Mouse (Mus musculus): Measurements from ENCODE around the gene Bach1.
A peak's percentile ranks its signal among the peaks of the same experiment; 100 is the strongest.

Gene Bach1

DNA sequence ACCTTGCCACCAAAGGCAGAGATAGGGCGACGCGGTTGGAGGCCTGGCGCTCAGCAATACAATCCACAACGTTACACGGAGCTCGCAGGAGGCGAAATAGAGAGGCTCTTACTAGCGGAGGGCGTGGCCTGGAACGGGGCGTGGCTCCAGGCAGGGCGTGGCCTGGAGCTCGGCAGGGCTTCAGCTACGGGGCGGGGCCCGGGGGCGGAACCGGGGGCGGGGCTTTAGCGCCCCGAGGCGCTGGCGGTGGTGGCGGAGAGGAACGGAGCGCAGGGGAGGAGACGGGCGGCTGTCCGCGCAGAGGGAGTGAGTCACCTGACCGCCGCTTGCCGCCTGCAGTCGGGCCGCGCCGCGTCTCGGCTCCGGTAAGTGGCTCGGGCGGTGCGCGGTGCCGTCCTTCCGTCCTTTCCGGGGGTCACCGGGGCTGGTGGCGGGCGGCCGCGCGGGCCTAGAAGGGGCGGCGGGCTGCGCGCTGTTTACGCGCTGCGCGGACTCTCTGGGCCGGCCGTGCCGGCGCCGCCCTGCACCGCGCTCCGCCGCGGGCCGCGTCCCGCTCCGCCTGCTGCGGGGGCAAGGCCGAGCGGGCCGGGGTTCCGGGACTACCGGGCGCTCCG is at the start of gene Bach1:
TSS of gene Bach1 (plus strand) at position 254 of the 614 bp plus-strand sequence.
- DNase-seq (ENCODE audit: inconsistent age in 2 of 2, low spot score in 1 of 2): peak; percentile 95 to 98

DNA sequence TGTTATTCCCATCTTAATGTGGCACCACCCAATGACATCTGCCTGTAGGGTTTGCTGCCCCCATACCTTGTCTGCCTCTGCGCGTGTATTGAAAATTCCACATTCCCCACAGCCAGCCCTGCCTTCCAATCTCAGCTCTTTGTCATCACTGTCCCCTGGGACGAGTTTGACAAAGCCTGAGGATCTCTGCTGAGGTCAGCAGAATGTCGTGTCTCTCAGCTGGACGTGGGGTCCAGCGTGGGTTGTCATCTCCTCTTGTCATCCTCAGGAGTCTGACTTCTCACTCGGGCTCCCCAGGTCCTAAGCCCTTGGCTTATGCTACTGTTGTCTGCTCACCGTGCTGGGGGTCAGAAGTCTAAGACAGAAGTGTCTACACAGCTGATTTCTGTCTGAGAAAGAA is 46.4 kb upstream of the Bach1 start:
- DNase-seq (ENCODE audit: inconsistent age in 2 of 2, low spot score in 1 of 2): no peak

DNA sequence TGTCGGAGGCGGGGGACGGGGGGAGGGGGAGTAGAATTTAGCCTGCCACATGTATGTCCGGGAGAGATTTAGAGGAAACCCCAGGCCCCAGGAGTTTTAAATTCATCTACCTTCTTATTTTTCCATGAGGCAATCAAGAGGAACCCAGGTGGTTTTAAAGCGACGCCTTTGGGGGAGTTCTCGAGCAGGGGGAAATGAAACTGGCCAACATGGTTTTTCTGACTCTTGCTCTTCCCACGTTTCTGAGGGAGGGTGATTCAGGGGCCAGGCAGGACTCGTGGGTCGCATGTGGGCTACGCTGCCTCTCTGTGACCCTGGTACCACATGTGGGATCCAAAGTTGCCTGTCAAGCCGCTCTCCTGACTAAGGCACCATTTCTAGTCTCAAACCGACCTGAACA is 45.8 kb upstream of the Bach1 start:
- no peak for DNase-seq (ENCODE audit: inconsistent age in 2 of 2, low spot score in 1 of 2)

DNA sequence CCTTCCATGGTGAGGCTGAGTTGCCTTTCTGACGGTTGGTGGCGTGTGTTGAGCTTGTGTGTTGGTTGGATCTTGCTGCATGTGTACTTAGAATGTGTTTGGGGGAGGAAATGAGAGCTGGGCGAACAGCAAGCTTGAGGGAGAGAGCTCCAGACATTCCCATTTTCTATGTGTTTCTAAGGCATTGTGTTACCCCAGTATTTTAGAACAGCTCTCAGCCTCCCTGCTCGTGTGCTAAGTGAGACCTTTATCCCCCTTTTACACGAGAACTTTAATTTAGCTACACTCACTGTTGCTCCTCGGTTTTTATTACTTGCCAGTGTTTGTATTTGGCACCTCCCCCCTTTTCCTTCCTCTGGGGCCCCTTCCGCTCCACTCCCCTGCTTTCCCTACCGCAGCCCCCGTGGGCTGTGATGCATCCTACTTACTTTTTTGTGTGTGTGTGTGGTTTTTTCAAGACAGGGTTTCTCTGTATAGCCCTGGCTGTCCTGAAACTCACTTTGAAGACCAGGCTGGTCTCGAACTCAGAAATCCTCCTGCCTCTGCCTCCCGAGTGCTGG is 44.6 kb upstream of the Bach1 start:
- no peak for DNase-seq (ENCODE audit: inconsistent age in 2 of 2, low spot score in 1 of 2)

DNA sequence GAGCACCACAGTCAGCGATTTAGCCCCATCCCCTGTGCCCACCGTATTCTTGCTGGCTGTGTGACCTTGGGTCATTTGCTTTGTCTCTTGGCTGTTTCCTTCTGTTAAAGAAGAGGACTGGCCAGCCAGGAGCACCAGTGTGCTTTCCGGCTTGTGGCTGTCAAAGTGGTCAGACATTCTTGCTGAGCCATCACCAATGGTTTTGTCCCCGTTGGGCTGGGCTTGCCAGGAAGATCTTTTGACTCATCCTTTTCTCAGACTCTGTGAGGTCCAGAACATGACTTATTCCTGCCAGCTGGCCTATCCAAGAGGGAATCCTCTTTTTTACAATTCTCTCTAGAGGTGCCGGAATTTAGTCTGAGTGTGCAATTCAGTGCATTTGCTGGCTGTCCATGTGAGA is 43.7 kb upstream of the Bach1 start:
- DNase-seq (ENCODE audit: inconsistent age in 2 of 2, low spot score in 1 of 2): peak in 1 of 2 experiments; percentile 57

DNA sequence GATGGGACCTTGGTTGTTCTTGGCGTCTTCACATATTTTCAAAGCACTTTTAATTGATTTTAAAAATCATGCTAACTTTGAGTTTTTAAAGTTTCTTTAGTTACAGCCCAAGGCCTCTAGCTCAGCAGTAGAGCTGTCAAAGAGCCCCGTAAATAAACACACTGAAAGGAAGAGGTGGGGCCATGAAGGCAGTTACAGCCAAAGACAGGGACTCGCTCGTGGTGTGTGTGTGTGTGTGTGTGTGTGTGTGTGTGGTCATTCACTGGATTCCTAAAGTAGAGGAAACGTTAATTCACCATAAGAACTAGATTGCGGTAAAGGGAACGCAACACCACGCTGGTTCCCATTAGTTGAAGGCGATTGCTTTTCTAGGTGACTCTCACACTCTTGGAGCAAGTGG is 43.2 kb upstream of the Bach1 start:
- no peak for DNase-seq (ENCODE audit: inconsistent age in 2 of 2, low spot score in 1 of 2)

DNA sequence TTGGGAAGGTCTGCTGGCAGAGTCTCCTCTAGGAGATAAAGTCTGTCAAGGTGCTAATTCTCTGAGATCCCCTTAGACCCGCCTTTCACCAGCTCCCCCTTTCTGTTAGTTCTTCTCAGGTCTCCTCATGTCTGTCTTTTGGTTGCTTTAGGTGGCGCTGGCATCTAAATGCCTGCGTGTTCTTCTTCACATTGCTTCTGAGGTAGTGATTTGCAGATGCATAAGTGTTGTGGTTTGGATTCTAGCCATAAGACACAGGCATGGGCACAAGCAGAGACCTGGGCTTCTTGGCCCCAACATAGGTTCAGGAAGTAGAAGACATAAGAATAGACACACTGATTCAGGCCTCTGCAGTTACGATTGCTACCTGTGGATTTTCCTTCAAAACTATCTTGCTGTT is 42.0 kb upstream of the Bach1 start:
- no peak for DNase-seq (ENCODE audit: inconsistent age in 2 of 2, low spot score in 1 of 2)

DNA sequence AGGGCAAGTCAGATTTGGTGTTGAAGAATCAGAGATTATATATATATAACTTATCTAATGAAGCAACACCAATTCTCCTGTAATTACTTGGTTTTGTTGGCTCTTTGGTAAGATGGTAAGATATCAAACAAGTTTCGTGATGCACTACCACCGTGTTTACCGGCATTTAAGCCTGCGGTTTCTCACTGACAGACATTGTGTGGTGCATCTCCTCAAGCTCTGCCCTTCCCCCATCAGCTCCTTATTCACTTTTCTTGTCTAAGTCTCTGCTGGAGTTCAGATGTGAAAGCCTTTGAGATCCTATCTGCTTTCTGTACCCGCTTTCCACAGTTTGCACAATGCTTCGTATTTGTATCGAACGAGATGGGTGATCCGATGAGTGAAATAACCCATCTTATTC is 41.5 kb upstream of the Bach1 start:
- no peak for DNase-seq (ENCODE audit: inconsistent age in 2 of 2, low spot score in 1 of 2)

DNA sequence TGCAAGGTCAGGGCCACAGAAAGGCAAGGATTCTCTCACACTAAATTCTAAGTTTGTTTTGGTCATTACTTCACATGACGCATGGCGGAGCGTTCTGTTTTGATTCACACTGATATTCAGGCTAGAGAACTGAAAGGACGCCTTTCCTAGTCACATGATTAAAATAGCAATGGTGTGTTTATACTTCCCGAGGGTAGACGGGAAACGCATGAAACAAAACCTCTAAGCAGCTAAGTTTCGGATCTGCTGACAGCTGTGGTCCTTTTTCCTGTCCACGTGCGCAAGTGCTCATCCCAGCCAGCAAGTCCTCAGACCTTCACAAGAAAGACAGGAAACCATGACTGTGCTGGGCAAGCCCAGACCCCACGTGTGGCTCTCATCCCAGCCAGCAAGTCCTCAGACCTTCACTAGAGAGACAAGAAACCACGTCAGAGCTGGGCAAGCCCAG is 37.7 kb upstream of the Bach1 start:
- peak; percentile 48 to 73 for DNase-seq (ENCODE audit: inconsistent age in 2 of 2, low spot score in 1 of 2)

DNA sequence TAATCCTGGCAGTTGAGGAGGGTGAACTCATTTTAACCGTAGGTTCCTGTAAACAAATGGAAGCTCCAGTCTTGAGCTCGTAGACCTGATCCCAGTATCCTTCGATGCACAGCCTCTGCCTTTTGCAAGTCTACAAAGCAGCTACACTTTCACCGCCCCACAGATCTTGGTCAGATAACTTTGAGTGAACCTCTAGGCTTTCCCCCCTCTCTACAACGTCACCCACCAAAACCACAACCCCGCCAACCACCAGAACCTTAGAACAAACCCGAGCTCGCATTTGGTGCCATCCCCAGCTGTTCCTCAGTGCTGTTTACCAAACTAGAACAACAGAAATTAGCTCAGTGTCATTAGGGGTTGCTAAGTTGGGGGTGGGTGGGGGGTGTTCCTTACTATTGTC is 37.1 kb upstream of the Bach1 start:
- DNase-seq (ENCODE audit: inconsistent age in 2 of 2, low spot score in 1 of 2): no peak

DNA sequence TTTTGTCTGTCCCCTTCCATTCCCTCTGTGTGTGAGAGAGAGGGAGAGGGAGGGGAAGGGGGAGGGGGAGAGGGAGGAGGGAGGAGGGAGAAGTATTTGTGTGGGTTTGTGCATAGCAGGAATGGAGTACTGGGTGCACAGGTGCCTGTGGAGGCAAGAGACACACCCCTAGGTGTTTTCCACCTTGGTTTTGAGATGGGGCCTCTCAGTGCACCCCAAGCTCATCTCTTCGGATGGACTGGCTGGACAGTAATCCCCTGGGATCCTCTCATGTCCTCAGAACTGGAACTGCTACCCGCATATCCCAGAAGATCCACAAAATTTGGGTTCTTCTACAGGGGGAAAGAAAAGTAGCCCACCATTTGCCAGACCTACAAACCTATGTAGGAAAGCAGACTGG is 36.2 kb upstream of the Bach1 start:
- DNase-seq (ENCODE audit: inconsistent age in 2 of 2, low spot score in 1 of 2): no peak

DNA sequence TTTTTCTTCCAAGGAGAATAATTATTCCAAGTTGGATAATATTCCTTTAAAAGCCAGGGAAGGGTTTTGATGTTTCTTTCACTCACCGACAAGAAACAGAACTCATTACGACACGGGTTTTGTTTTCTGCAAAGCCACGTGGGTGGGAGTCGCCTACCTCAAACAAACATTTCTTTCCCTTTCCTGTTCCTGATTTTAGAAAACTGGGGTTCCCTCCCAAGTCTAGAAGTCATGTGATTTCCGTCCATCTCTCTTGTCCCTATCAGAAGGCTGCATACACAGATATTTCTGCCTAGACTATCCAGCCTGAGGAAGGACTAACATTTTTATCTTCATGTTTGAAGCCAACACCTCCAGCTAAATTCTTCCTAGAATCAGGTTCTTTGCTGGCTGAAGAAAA is 34.9 kb upstream of the Bach1 start:
- peak; percentile 26 to 62 for DNase-seq (ENCODE audit: inconsistent age in 2 of 2, low spot score in 1 of 2)

DNA sequence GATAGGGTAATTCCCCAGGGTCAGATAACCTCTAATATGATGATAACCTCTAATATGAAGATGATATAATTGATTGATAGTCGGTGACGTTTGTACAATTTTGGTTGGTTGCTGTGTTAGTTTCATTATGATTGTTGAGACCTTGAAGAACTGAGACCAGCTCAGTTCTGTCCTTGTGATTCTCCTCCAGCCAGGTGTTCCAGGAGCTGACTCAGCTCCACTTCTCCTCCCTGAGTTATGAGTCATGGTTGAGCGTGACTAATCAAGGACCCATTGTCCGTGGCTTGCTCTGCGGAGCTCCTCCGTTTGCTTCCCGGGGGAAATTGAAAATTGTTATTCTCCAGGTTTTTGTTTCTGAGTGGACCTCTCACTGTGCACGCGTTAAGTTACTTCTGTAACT is 33.5 kb upstream of the Bach1 start:
- DNase-seq (ENCODE audit: inconsistent age in 2 of 2, low spot score in 1 of 2): peak; percentile 74 to 91

DNA sequence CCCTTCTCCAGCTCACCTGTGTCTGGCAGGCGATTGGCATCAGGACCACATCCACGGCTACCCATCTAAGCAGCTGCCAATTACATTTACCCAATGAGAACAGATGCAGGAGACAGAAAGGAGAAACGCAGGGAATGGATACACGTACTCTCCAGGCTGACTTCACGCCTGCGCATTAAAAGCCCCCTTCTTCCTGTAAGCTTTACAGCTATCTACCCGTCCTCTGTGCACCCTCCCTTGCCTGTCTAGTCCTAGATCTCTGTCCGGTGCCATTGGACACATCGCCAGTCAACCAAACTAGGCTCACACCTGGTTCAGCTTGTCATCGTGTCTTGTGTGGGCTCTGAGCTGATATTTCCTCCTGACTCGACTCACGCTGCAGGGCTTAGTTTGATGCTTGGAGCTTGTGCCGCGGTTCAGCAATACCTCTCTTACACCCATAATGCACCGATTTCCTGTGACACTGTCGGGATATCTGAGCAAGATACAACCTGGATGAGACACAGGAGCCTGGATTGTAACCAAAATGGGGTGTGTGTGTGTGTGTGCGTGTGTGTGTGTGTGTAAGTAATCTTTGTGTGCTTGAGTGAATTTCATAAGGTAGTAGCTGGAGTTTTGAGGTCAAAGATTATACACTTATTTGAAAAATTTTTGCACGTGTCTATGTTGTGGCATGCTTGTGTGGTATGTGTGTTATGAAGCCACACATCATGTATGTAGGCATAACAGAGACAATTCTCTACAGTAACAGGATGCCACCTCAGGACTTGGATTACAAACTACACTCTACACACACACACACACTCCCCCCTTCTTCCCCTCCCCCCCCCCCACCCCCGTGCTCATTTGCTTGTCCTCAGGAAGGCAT is 32.8 kb upstream of the Bach1 start:
- no peak for DNase-seq (ENCODE audit: inconsistent age in 2 of 2, low spot score in 1 of 2)

DNA sequence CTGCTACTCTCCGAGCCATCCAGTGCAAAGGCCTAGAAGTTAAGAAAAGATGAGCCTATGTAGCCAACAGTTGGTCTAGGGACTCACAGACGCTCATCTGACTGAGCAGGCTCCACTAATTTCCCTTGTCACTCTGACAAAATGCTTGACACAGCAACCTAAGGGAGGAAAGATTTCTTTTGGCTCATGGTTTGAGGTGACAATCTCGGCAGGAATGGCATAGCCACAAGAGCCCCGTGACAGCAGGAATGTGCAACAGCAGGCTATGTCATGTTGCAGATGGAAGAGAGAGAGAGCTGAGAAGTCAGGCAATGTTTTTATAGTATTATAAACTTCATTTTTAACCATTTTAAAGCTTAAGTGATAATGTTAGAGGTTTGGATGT is 32.1 kb upstream of the Bach1 start:
- no peak for DNase-seq (ENCODE audit: inconsistent age in 2 of 2, low spot score in 1 of 2)

DNA sequence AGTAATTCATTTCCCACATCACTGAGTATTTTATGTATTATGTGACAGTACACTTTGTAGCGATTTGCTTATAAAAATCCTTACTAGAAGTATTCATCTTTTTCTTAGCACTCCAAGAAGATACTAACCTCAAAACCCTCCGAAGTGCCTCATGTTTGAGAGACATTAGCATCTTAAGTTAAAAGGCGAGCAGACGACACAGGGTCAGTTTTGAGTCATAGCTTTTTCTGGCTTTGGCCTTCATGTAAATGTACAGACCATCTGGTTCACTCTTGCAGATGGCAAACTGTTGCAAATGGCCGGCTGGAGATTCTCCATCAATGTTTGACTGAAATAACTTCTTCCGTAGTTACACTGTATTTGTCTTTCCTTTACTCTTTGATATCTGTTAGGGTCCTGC is 30.7 kb upstream of the Bach1 start:
- DNase-seq (ENCODE audit: inconsistent age in 2 of 2, low spot score in 1 of 2): no peak

DNA sequence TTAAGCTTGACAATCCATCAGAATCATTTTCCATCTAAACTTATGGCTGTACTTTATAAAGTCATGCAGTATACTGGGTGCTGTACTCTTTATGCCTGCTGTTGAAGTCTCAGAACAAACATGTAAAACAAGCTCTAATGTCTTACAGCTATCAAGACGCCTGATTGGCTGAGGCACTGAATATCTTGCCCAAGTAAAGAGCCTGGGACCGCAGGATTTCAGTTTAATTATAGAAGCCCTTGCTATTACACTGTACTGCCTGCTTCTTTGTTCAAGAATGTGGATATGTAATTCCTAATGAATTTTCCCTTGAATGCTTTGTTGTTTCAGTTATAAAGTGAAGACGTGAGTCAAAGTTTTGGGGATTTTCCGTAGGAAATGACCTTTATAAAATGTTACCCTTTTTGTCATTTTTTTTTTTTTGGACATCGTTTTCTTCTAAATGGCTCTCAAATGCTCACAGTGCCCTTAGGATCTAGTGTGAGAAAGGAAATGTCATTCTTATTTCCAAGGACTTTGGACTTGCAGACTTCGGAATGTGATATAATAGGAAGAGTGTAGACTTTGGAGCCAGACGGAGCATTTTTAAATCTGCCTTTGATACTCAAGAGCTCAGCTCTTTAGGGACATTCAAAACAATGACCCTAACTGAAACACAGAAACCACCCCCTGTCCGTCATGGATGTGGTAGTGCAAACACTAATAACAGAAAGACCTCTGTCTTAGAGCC is 28.5 kb upstream of the Bach1 start:
- peak in 1 of 2 experiments; percentile 68 for DNase-seq (ENCODE audit: inconsistent age in 2 of 2, low spot score in 1 of 2)

DNA sequence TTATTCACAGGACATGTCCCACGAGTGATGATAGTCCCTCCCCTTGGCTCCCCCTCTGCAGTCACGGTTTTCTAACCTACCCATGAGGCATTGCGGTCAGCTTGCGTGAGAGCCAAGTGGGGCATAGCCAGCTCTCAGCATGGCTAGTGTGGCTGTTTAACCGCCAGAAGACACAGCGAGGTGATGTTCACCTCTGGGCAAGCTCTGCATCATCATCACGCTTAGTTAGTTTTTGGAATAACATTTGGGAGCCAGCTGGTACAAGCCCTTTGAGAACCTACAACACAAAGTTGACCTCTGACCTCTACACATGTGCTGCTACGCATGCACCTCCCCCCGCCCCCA is 28.0 kb upstream of the Bach1 start:
- no peak for DNase-seq (ENCODE audit: inconsistent age in 2 of 2, low spot score in 1 of 2)

DNA sequence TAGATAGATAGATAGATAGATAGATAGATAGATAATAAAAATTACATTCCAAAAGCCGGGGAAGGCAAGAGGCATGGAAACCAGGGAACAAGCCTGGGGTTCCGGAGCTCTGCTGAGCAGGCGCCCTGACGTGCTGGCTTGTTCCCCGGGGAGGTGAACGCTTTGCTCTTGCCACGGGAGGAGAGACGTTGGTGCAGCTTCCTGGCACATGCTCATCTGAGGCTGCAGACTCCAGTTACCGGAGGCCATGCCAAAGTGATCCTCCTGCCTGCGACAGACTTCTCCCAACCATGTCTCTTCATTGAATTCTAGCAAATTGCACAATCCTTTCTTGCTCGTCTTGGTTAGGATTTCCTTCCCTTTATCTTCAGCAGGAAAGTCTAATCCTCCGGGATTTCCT is 27.4 kb upstream of the Bach1 start:
- DNase-seq (ENCODE audit: inconsistent age in 2 of 2, low spot score in 1 of 2): peak in 1 of 2 experiments; percentile 57

DNA sequence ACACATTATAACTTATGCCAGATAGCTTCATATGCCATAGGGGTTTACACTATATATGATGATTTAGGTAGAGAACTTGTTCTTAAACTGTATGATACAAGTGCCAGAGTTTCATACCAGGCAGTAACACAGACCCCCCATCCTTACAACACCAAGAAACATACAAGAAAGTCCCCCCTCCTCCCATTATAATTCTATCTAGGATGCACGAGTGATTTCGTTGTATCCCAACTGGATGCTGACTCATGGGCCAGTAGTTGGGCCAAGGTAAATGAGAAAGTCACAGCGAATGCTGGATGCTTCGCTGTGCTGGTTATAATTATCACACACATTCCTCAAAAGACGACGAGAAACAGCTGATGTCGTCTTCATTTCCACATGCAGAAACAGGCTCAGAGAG is 25.6 kb upstream of the Bach1 start:
- peak in 1 of 2 experiments; percentile 54 for DNase-seq (ENCODE audit: inconsistent age in 2 of 2, low spot score in 1 of 2)

DNA sequence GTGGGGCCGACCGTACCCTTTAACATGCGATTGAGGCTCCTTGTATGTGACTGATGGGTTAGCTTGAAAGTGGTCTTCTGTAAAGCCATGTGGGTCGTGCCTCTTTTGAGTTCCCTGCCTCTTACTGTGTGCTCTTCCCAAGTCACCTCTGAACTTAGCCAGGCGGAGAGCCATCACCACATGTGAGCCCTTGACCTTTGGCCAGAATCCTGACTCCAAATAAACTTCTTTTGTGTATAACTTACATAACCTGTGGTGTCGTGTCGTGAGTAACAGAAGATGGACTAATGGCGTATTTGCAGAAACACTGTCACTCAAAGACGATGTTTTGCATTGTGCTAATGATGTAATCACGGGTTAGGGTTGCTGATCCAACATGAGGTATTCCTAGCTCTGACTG is 22.6 kb upstream of the Bach1 start:
- DNase-seq (ENCODE audit: inconsistent age in 2 of 2, low spot score in 1 of 2): peak in 1 of 2 experiments; percentile 54

DNA sequence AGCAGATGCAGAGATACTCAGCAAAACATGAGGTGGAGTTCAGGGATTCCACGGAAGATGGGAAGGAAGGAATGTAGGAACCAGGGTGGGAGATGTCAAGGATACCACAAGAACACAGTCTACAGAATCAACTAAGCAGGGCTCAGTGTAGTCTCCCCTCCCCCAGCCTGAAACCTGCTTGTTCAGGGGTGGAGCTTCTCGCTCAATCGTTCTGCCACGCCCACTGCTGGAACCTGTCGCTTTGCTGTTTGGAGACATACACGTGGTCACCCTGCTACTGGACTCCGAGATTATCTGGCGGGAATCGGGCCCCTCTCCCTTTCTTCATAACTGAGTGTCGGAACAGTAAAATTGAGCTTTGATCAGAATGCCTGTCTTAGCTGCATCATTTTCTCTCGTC is 20.1 kb upstream of the Bach1 start:
- no peak for DNase-seq (ENCODE audit: inconsistent age in 2 of 2, low spot score in 1 of 2)
